Comparison of ENCODE assay signal across 14 mouse cellular contexts in the genomic region with DNA sequence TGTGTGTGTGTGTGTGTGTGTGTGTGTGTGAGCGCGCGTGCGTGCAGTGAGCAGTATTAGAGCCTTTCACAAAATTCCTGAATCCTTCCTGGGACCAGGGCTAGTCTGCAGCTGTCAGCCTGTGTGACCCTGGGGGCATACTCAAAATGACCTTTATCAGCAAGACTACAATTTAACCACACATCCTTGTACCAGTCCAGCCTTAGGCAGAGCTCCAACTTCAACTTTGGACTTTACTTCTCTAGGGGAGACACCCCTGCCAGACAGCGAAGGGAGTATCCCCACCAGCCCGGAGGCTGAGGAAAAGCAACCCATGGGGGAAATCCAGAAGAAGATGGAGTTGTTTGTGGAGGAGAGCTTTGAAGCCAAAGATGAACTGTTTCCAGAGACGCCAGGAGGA. TPM values are rescaled to one million over a fixed set of nuclear protein-coding genes. Genes with fewer than 3 reads are reported as not detected.
"Had no signal": no experiment of that assay in that cellular context is flagged by ENCODE, and none has a peak within 500 bp of the region (broad histone marks: within the 10 kb centered on the region; RNA-seq: fewer than 3 reads in every experiment).

No protein-coding gene starts in this region.

- H3K4me2 ChIP-seq: limb, embryonic 12.5 days; midbrain, embryonic 15.5 days; neural tube, embryonic 13.5 days had no signal

- DNase-seq: liver; lung, adult 2 months; lung, postnatal 36 days; retina, postnatal 1 day; right cerebral cortex, postnatal 14 days; thymus, postnatal 36 days had no signal

- H3K9me3 ChIP-seq: limb, embryonic 12.5 days; midbrain, embryonic 15.5 days; neural tube, embryonic 13.5 days had no signal

- ATAC-seq: hindbrain, postnatal 0 days; lung, postnatal 0 days; midbrain, embryonic 15.5 days had no signal

- H3K36me3 ChIP-seq: midbrain, embryonic 15.5 days had no signal

- H3K4me3 ChIP-seq: layer of hippocampus, adult 2 months; limb, embryonic 12.5 days; midbrain, embryonic 15.5 days; neural tube, embryonic 13.5 days had no signal

- H3K9ac ChIP-seq: limb, embryonic 12.5 days; liver, embryonic 14.5 days; midbrain, embryonic 15.5 days; neural tube, embryonic 13.5 days had no signal

- H3K27me3 ChIP-seq: midbrain, embryonic 15.5 days; neural tube, embryonic 13.5 days had no signal

- H3K4me1 ChIP-seq: midbrain, embryonic 15.5 days had no signal

- H3K27ac ChIP-seq: hindbrain, postnatal 0 days; layer of hippocampus, adult 2 months; limb, embryonic 12.5 days; liver, embryonic 14.5 days; midbrain, embryonic 15.5 days; neural tube, embryonic 13.5 days had no signal

RNA-seq across cellular contexts. Expression of gene Dnaaf1, which starts 16.4 kb away (rescaled TPM):
- polyA plus RNA-seq: limb, embryonic 12.5 days had no signal

RNA-seq across cellular contexts. Expression of gene Adad2, which starts 21.1 kb away (rescaled TPM):
- polyA plus RNA-seq: liver, embryonic 14.5 days; lung, adult 2 months; lung, postnatal 0 days; neural tube, embryonic 13.5 days; thymus, postnatal 0 days had no signal
